Mouse (Mus musculus): ENCODE data around the gene Hist1h4f.

DNA sequence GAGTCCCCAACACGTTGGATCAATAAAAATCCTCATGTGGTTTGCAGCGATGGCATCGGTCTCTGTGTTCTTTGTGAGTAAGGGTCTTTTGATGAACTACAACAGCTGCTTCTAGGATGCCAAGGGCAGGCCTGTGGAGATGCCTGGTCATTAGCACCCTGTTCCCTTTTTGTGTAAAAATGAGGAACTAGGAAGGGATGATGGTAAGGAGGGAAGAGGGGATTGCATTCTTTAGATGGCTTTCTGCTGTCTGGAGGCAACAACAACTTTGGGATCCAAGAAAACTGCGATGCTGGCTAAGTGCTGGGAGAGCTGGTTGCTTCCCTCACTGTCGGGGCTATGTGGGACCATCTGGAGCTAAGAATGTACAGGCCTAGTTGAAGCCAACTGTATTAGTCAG is 13.2 kb downstream of the Hist1h4f start:
- TF ChIP-seq CTCF (IDR thresholded peaks at IDR 0.05; ENCODE audit: borderline replicate concordance, extremely low read depth, insufficient read depth, insufficient read length), result no peak
- no peak for TF ChIP-seq POLR2A (IDR thresholded peaks at IDR 0.05; ENCODE audit: borderline replicate concordance, extremely low read depth, insufficient read depth, insufficient read length, poor library complexity, severe bottlenecking)
